Mouse (Mus musculus): ENCODE measurements around the gene Crym.

- TF ChIP-seq GATA1 (IDR thresholded peaks at IDR 0.05; ENCODE audit: borderline replicate concordance, low read length) (no peak), FLI1 (IDR thresholded peaks at IDR 0.05; ENCODE audit: low read length) (no peak)
These were observed 39.2 kb upstream of the Crym start for GRCm38 (mm10) chr7:120241092-120241491.
